Mouse (Mus musculus): ENCODE data around the gene Parp4.

The Parp4 gene

GRCm38 (mm10) chr14:56575416-56575815 lies at the start of gene Parp4, which contains the start of gene Cenpj:
Gene Parp4, plus strand, starts transcription at chr14:56575619.
Gene Cenpj, minus strand, starts transcription at chr14:56575425.
- DNase-seq: peak; percentile 97

DNA sequence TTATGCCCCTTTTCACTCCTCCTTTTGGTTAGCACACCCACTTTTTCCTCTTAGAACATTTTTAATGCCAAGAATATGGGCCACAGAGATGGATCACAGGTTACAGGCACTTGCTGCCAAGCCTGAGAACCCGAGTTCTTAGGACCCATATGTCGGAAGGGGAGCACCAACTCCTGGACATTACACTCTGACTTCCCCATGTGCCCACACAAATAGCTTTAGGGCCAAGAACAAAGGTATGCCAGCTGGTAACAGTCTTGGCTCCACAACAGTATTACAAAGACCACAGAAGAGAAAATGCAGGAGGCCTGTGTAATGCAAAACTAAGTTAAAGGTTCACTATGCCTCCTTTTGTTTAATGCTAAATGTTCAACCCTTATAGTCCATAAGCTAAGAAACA lies 44.6 kb upstream of the Parp4 start:
- no peak for DNase-seq

GRCm38 (mm10) chr14:56544946-56545345 lies 30.5 kb upstream of the Parp4 start:
- DNase-seq: no peak

DNA sequence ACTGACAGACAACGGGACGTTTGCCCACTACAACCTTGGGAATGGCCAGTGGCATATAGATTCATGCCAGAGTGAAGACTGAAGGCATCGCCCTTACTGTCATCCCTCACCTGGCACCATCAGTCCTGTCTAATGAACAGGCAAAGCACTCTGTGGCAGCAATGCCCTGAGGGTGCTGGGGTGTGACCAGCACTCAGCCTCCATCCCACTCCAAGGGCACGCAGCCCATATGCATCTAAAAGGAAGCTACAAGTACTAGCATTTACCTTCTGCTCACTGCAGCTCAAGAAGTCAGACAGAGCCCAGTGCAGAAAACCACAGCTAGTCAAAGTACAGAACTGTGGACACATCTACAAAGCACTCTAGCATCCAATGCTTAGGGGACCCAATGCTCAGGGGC lies 29.9 kb upstream of the Parp4 start:
- DNase-seq: no peak

DNA sequence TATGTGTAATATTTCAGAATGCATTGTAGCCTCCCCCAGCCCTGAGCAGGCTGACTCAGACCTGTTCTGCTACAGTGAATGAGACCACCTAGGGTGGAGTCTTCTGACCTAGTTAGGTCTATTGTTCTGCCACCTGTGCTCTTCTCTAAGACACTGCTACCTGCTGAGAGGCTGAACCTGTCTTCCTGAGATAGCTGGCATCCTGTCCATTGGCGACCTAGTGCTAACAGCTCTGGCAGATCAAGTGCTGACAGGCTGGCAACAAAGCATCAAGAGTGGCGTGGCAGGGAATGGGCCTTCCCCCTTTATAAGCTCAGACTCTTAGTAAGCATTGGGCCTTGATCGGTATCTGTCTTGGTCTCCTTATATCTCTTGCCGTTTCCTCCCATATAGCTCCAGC lies 24.5 kb upstream of the Parp4 start:
- DNase-seq: no peak

GRCm38 (mm10) chr14:56552924-56553323 lies 22.5 kb upstream of the Parp4 start:
- DNase-seq: no peak

DNA sequence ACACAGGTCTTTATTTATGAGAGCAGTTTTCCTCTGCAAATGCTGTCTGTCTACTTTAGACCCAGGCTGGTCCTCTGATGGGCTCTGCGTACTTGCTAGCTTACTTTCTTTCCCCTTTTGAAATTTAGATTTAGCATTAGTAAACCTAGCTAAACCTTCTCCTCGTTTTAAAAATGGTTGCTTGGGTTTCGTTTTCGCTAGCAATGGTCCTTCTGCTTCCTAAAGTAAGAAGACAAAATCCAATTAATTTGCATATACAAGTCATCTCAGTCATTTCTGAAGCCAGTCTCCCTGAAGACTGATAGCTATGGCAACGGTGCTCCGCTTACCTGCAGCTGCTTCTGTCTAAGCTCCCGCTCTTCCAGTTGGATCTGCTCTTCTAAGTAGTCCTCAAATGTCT lies 22.1 kb upstream of the Parp4 start:
- no peak for DNase-seq

GRCm38 (mm10) chr14:56554716-56555115 lies 20.7 kb upstream of the Parp4 start:
- DNase-seq: no peak

GRCm38 (mm10) chr14:56559134-56559533 lies 16.3 kb upstream of the Parp4 start:
- DNase-seq: no peak

- no peak for DNase-seq
These were observed 7.9 kb upstream of the Parp4 start for GRCm38 (mm10) chr14:56567476-56567875.

- DNase-seq: no peak
These were observed 6.4 kb upstream of the Parp4 start for GRCm38 (mm10) chr14:56569041-56569440.

DNA sequence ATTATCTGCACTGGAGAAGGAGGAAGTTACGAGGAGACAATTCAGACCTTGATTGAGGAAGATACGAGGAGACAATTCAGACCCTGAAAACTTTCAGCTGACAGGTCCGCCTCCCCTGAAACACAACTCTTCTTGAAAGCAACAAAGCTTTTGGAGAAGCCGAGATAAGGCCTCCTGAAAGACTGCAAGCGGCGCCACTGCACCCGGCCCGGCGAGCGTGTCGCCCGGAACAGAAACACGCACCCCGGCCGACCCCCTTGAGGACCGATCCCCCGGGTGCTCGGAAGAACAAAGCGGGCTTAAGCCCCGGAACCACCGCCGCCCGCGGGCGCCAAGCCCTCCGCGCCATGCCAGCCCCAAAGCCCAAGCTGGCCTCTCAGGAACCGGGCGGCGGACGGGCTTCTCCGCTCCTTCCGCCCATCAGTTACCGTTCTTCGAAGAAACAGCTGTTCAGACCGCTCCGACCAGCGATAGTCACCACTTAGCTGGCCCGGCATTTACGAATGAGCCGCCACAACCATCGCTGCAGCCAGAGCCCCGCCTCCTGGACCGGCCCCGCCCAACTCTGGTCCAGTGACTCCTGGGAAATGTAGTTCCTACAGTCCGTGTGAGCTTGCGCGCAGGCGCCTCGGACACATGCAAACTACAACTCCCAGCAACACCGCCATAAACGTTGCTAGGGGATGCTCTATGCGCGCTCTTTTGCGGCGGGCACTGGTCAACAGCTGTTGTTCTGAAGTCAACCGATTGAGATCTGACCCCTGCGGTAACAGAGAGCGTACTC lies 3.9 kb upstream of the Parp4 start:
- peak; percentile 97 for DNase-seq

- DNase-seq: no peak
These were observed 2.9 kb upstream of the Parp4 start for GRCm38 (mm10) chr14:56572546-56572945.

DNA sequence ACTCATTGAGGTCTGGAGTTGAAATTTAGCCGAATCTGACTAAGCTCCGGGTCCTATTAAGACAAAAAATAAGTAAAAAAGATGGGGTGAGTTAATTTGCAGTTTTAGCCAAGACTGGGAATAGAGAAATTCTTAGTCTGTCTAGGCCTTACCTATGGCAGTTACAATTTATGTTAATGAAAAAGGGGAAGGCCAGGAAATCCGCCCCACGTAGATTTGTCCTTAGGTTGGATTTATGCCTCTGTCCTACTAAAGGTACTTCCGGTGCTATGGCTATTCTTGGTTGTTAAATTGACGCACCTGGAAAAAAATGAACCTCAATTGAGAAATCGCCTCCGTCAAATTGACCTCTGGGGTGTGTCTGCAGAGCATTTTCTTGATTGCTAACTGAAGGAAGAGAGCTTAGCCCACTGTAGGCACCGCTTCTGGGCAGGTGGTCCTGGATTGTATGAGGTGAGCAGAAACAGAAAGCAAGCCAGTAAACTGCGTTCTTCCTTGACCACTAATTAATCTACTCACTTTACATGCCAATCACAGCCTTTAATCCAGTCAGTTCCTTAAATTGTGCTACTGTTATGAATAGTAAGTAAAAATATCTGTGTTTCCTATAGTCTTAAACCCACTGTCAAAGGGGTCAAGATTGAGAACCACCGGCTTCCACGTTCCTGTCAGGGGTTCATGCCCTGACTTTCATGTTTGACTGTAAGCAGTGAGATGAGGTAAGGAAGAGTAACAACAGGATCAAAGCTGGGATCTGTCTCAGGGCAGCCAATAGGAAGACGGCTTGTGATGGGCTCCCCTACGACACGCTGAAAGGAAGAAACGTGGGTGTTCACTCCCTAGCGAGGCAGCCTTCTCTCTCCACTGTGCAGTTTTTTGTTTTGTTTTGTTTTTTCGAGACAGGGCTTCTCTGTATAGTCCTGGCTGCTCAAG lies 816 bp downstream of the Parp4 start:
- DNase-seq: peak; percentile 21

DNA sequence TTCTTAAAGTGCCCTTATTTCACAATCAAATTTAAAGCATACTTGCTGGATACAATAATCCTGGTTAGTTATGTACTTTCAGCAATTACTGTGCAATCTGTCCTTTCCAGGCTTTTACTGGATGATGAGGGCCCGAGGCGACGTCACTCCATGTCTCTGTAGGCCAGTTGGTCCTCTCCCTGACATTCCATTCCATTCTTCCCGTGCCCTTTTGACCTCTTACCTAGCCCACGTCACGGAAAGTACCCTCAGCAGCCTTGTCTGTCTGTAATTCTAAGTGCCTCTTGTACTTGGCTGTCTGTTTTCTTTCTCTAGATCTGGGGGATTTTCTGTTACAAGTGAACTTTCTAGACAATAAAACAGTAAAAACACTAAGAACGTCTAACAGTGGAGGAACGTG lies 3.6 kb downstream of the Parp4 start:
- DNase-seq: peak; percentile 7

GRCm38 (mm10) chr14:56581117-56581516 lies 5.7 kb downstream of the Parp4 start:
- peak; percentile 12 for DNase-seq

- no peak for DNase-seq
These were observed 6.9 kb downstream of the Parp4 start for GRCm38 (mm10) chr14:56582294-56582693.

GRCm38 (mm10) chr14:56592191-56592590 lies 16.8 kb downstream of the Parp4 start:
- DNase-seq: no peak

DNA sequence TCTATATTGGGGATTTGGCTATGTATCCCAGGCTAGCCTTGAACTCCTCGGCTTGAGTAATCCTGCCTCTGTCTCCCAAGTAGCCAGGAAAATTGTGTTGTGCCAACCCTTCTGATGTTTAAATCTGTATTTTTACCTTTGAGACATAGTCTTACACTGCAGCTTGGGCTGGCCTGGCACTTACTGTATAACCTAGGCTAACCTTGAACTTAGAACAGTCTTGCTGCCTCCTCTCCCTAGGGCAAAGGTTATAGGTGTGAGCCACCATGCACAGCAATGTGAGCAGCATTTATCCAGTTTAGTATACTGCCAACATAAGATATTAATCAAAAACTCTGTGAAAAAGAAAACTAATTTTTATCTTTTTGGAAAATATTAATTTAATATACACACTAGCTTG lies 19.4 kb downstream of the Parp4 start:
- DNase-seq: no peak

- DNase-seq: peak; percentile 81
These were observed 23.3 kb downstream of the Parp4 start for GRCm38 (mm10) chr14:56598759-56599158.

- DNase-seq: no peak
These were observed 26.6 kb downstream of the Parp4 start for GRCm38 (mm10) chr14:56602069-56602468.

- DNase-seq: no peak
These were observed 29.0 kb downstream of the Parp4 start for GRCm38 (mm10) chr14:56604438-56604837.

GRCm38 (mm10) chr14:56605136-56605535 lies 29.7 kb downstream of the Parp4 start:
- no peak for DNase-seq

DNA sequence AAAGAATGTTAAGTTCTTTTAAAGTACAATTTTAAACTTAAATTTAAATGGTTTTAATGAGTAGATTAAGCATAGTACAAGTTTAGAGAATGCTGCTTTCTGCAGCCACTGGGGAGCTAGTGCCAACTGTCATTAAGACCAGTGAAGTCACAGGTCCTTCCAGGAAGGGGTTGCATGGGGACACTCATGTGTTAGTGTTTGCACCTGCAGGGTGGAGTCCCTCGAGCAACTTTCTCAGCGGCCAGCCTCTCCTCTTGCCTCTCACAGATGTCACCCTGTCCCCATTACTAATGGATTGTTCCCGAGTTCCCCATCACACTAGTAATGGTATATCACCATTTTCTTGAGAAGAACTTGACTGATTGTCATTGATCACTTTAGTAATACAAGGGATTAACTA lies 37.8 kb downstream of the Parp4 start:
- no peak for DNase-seq

All from lung, postnatal 36 days (tissue).